Mouse (Mus musculus): ENCODE data around the gene Ccdc142.

DNA sequence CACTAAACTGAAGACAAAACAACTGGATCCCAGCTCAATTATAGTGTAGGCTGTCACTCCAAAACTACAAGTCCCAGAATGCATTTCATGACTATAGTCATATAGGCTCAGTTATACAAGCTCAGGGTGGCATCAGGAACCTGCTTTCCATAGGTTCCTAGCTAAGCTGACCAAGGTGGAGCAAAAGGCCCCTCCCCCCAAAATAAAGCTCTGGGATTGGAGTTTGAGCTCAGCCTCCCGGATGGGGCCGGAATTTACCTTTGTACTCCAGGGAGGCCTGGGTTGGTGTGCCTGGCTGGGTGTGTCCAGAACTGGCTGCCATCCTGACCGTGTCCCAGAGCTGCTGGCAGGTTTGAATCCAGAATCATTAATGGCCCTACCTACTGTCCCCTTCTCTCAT, 43.6 kb upstream of the Ccdc142 start, which contains the start of gene Dqx1:
- TF ChIP-seq MYOG (IDR thresholded peaks at IDR 0.05; ENCODE audit: control insufficient read depth in 1 of 3, insufficient read depth in 1 of 3, insufficient read length in 2 of 3, low read depth in 2 of 3): no peak
- no peak for TF ChIP-seq POLR2A (IDR thresholded peaks at IDR 0.05; ENCODE audit: insufficient read length, low read depth)
- TF ChIP-seq CEBPB (IDR thresholded peaks at IDR 0.05; ENCODE audit: insufficient read depth, poor library complexity, severe bottlenecking): no peak
- TF ChIP-seq TCF12 (IDR thresholded peaks at IDR 0.05; ENCODE audit: insufficient read depth, poor library complexity, severe bottlenecking): no peak
- no peak for TF ChIP-seq REST (IDR thresholded peaks at IDR 0.05; ENCODE audit: insufficient read depth, insufficient read length)
- TF ChIP-seq USF1 (IDR thresholded peaks at IDR 0.05; ENCODE audit: low read depth): no peak
- TF ChIP-seq MAX (IDR thresholded peaks at IDR 0.05; ENCODE audit: low read depth): no peak
- no peak for TF ChIP-seq E2F4 (IDR thresholded peaks at IDR 0.05; ENCODE audit: insufficient read depth)
- TF ChIP-seq POLR2AphosphoS2 (IDR thresholded peaks at IDR 0.05; ENCODE audit: insufficient read length, low read depth): no peak
